Comparison of ENCODE assay signal across 8 mouse cellular contexts in the genomic region with DNA sequence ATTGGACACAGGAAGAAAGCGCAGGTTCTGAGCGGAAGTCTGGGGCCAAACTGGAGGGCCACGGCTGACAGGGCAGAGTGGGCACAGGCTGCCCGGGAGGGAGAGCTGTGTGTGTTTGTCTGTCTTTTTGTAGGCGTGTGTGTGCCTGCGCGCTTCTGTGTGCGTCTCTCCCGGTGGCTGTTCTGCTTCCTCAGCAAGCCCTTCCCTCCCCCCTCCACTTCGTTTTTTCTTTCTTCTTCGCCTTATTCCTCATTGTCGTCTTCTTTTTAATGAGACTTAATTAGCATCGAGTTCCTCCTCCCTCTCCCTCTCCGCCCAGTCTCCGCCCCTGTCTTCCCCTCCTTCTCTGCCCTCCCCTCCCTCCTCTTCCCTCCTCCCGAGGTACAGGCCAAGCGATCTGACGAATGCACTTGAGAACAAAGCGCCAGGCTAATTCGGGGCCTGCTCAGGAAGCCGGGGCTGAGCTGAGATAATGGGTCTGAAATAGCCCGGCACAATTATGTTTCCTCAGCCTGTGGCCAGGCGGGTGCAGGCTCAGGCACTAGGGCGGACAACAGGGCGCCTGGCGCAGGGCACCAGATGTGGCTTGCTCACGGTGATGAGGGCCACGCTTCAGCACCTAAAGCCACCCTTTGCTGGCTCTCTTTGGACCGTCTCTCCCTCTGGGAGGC.
DNase-seq lines count a peak whose midpoint lies in the region; ATAC-seq and TF ChIP-seq lines count a peak whose summit lies in the region.

No protein-coding gene starts in this region.

- H3K36me3 ChIP-seq in intestine, postnatal 0 days (ENCODE audit: control insufficient read depth, insufficient read depth): no peaks in the 10 kb centered on the region
- no peaks in the 10 kb centered on the region for H3K36me3 ChIP-seq in stomach, embryonic 14.5 days (ENCODE audit: control insufficient read depth, insufficient read depth, low read length)

- peak overlapping the region; percentile 35; the same call in 1 of the 2 replicates for H3K27ac ChIP-seq in intestine, postnatal 0 days (ENCODE audit: low read depth, low read length)
- peak overlapping the region; percentile 71 for H3K27ac ChIP-seq in stomach, embryonic 14.5 days (ENCODE audit: low read length)

- H3K4me3 ChIP-seq in intestine, postnatal 0 days (ENCODE audit: low read depth, low read length): peak overlapping the region; percentile 14; the same call in 1 of the 2 replicates
- H3K4me3 ChIP-seq in stomach, embryonic 14.5 days (ENCODE audit: low read depth, low read length): 0 out of 2 replicates have a peak overlapping the region, but pooled peaks have one; percentile 16

- 0 out of 2 replicates have a peak, but pooled peaks cover 4% of the 10 kb centered on the region for H3K27me3 ChIP-seq in intestine, postnatal 0 days (replicated peaks; ENCODE audit: control insufficient read depth, insufficient read depth, low read length)
- H3K27me3 ChIP-seq in stomach, embryonic 14.5 days (ENCODE audit: control insufficient read depth, insufficient read depth, low read length): no peaks in the 10 kb centered on the region

- H3K9me3 ChIP-seq in intestine, postnatal 0 days (ENCODE audit: control insufficient read depth): no peaks in the 10 kb centered on the region
- H3K9me3 ChIP-seq in stomach, embryonic 14.5 days (ENCODE audit: control insufficient read depth, low read depth, low read length): no peaks in the 10 kb centered on the region

- peak overlapping the region; percentile 60 for H3K4me2 ChIP-seq in intestine, postnatal 0 days (replicated peaks; ENCODE audit: low read depth)
- H3K4me2 ChIP-seq in stomach, embryonic 14.5 days (replicated peaks; ENCODE audit: low read depth, low read length): peak overlapping the region; percentile 39

- peak; percentile 78 for ATAC-seq in intestine, postnatal 0 days
- ATAC-seq in megakaryocyte-erythroid progenitor cell, adult 5-6 weeks (replicated peaks; ENCODE audit: low FRiP score, low TSS enrichment, poor library complexity, severe bottlenecking): peak; percentile 91
- peak; percentile 86 for ATAC-seq in stomach, embryonic 14.5 days (ENCODE audit: insufficient number of reproducible peaks, insufficient read depth, low FRiP score, low read depth)

- no peak overlapping the region; the same call in 1 of the 2 replicates for H3K9ac ChIP-seq in intestine, postnatal 0 days (ENCODE audit: low read depth, low read length)
- 0 out of 2 replicates have a peak overlapping the region, but pooled peaks have one; percentile 18 for H3K9ac ChIP-seq in stomach, embryonic 14.5 days (replicated peaks; ENCODE audit: low read depth, low read length)

- TF ChIP-seq CTCF in intestine, postnatal 0 days (IDR thresholded peaks at IDR 0.05; ENCODE audit: low read depth): no peak

- WGBS in intestine, postnatal 0 days: 35% methylated on average over 29 of the region's 29 CpGs
- 27% methylated on average over 29 of the region's 29 CpGs for WGBS in stomach, embryonic 14.5 days

- peak; percentile 2 for DNase-seq in thymus, postnatal 25 days
- no peak for DNase-seq in thymus, postnatal 10 days (ENCODE audit: low spot score in 2 of 2)
- DNase-seq in embryo, embryonic 11 days: peak; percentile 84
- peak; percentile 99 for DNase-seq in heart, adult 11 months
- peak; percentile 30 to 32 for DNase-seq in left cerebral cortex, postnatal 36 days (ENCODE audit: low spot score in 2 of 2)

- intact Hi-C loops in left cerebral cortex, postnatal 36 days (cut with DNase I): loop anchor here (5.0 kb wide), 1 partner anchor 57 kb away; no protein-coding TSS in a partner anchor

- no peaks in the 10 kb centered on the region for H3K4me1 ChIP-seq in intestine, postnatal 0 days (replicated peaks; ENCODE audit: control insufficient read depth, insufficient read depth, low read length)
- 0 out of 2 replicates have a peak, but pooled peaks cover 6% of the 10 kb centered on the region for H3K4me1 ChIP-seq in stomach, embryonic 14.5 days (ENCODE audit: control insufficient read depth, insufficient read depth, low read length)

Comparison
In these comparisons a context has a peak if more than half of its experiments do, and no peak if none do; other contexts are left out.
1. DNase-seq: peak in thymus, postnatal 25 days (single experiment), embryo, embryonic 11 days (single experiment), heart, adult 11 months (single experiment) and left cerebral cortex, postnatal 36 days (2 of 2); none in thymus, postnatal 10 days (0 of 2).
2. Peak in every context shown above with its lines, with median percentiles within 50 percentile points of each other: ATAC-seq.